Mouse (Mus musculus) left cerebral cortex, adult 6 months (tissue): Measurements from ENCODE around the gene Mup7. TPM values are rescaled to one million over a fixed set of nuclear protein-coding genes. Genes with fewer than 3 reads are reported as not detected.

ENCODE experiments used
- long read RNA-seq, 2 experiments: library from polyadenylated mRNA; unstranded; transcript quantifications; one replicate each; pipeline ENCODE4 v2.0.0; 2019 to 2020
- polyA plus RNA-seq: library from polyadenylated mRNA; unstranded; fragments of <200 nt; fragmentation: Nextera tagmentation; gene quantifications from 2 replicates; pipeline ENCODE4 v1.2.3, GENCODE M21; 2021

Gene Mup7
- polyA plus RNA-seq, result not detected in 2 replicates
- long read RNA-seq, experiment 1, result 0 reads
- long read RNA-seq, experiment 2, result 0 reads

DNA sequence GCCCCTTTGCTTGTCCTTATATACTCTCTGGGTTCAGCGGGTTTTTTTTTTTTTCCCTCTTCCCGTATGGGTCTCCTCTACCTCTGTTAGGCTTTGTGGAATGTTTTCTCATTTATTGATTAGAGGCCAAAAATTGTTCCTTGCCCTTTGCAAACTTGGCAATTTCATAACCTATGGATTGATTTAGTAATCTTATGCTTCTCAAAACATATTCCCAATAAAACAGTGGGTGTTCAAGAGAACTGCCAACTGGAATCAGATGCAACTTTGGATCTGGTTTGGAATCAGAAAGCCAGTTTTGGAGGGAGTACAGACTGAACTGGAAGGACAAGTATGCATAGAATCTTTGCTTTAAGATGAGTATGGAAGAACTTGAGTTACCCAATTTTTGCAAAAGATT lies at the start of gene Mup7:
Gene Mup7, minus strand, starts transcription at position 101 of the 400 bp plus-strand sequence.

Other genes starting within 250 kb of the Mup7 start
- 0.04 TPM in 1 of 2 replicates, not detected in the other for gene Slc46a2, start 155.4 kb downstream of the Mup7 start, polyA plus RNA-seq
- not detected in 2 replicates for gene Mup4, start 109.8 kb downstream of the Mup7 start, polyA plus RNA-seq
- not detected in 2 replicates for gene Mup6, start 106.2 kb downstream of the Mup7 start, polyA plus RNA-seq
- gene Mup2, start 83.8 kb upstream of the Mup7 start, polyA plus RNA-seq, result not detected in 2 replicates
- gene Mup8, start 152.1 kb upstream of the Mup7 start, polyA plus RNA-seq, result not detected in 2 replicates